Mouse (Mus musculus): ENCODE results near the gene Lmna.

The Lmna gene

GRCm38 (mm10) chr3:88539397-88539796 is 29.6 kb upstream of the Lmna start:
- DNase-seq (ENCODE audit: low spot score in 2 of 2): no peak

- no peak for DNase-seq (ENCODE audit: low spot score in 2 of 2)
These were observed 28.8 kb upstream of the Lmna start for GRCm38 (mm10) chr3:88538271-88539145.

- no peak for DNase-seq (ENCODE audit: low spot score in 2 of 2)
These were observed 27.4 kb upstream of the Lmna start for GRCm38 (mm10) chr3:88537146-88537545.

- peak; percentile 61 to 70 for DNase-seq (ENCODE audit: low spot score in 2 of 2)
These were observed 26.6 kb upstream of the Lmna start for GRCm38 (mm10) chr3:88536103-88536930.

- DNase-seq (ENCODE audit: low spot score in 2 of 2): no peak
These were observed 25.8 kb upstream of the Lmna start for GRCm38 (mm10) chr3:88535527-88535926.

GRCm38 (mm10) chr3:88535005-88535404 is 25.2 kb upstream of the Lmna start:
- no peak for DNase-seq (ENCODE audit: low spot score in 2 of 2)

GRCm38 (mm10) chr3:88533706-88534105 is 23.9 kb upstream of the Lmna start:
- no peak for DNase-seq (ENCODE audit: low spot score in 2 of 2)

GRCm38 (mm10) chr3:88532689-88533511 is 23.1 kb upstream of the Lmna start:
- no peak for DNase-seq (ENCODE audit: low spot score in 2 of 2)

GRCm38 (mm10) chr3:88532299-88532674 is 22.5 kb upstream of the Lmna start, which contains the start of gene Mex3a:
Gene Mex3a, plus strand, starts transcription at chr3:88532395.
- DNase-seq (ENCODE audit: low spot score in 2 of 2): no peak

GRCm38 (mm10) chr3:88531348-88532298 is 21.9 kb upstream of the Lmna start:
- DNase-seq (ENCODE audit: low spot score in 2 of 2): peak; percentile 80 to 85

GRCm38 (mm10) chr3:88530082-88530864 is 20.5 kb upstream of the Lmna start:
- no peak for DNase-seq (ENCODE audit: low spot score in 2 of 2)

GRCm38 (mm10) chr3:88529204-88530000 is 19.6 kb upstream of the Lmna start:
- no peak for DNase-seq (ENCODE audit: low spot score in 2 of 2)

GRCm38 (mm10) chr3:88528646-88529045 is 18.9 kb upstream of the Lmna start:
- no peak for DNase-seq (ENCODE audit: low spot score in 2 of 2)

- DNase-seq (ENCODE audit: low spot score in 2 of 2): no peak
These were observed 17.8 kb upstream of the Lmna start for GRCm38 (mm10) chr3:88527565-88527964.

GRCm38 (mm10) chr3:88526157-88527131 is 16.7 kb upstream of the Lmna start:
- peak; percentile 69 to 73 for DNase-seq (ENCODE audit: low spot score in 2 of 2)

- no peak for DNase-seq (ENCODE audit: low spot score in 2 of 2)
These were observed 15.3 kb upstream of the Lmna start for GRCm38 (mm10) chr3:88525021-88525420.

GRCm38 (mm10) chr3:88523027-88523426 is 13.3 kb upstream of the Lmna start:
- no peak for DNase-seq (ENCODE audit: low spot score in 2 of 2)
